Mouse (Mus musculus) forebrain, embryonic 14.5 days (tissue): Measurements from ENCODE around the gene Rad51b. TPM values are rescaled to one million over a fixed set of nuclear protein-coding genes. Genes with fewer than 3 reads are reported as not detected.

Experiments
- ATAC-seq: fragments of 200-750 bp; cut with Nextera tagmentation; 2 replicates; pipeline ENCODE4 v1.8.0; 2017; ENCODE audit warnings: mild to moderate bottlenecking, moderate library complexity
- DNase-seq: peaks from one replicate; pipeline ENCODE4 v3.0.0-alpha.2; 2015; ENCODE audit warnings: low spot score
- H3K27ac ChIP-seq: fragments of 300-500 bp; sonication (generic); 2 replicates; pipeline ENCODE4 v1.5.1; 2014; ENCODE audit warnings: low read depth, mild to moderate bottlenecking, control low read depth, low read length, moderate library complexity
- H3K27me3 ChIP-seq: fragments of 300-500 bp; sonication (generic); replicated peaks from 2 replicates; pipeline ENCODE4 v1.6.1; 2014; ENCODE audit warnings: low read length, control low read depth, mixed read lengths; ENCODE audit not compliant: control insufficient read depth, insufficient read depth
- H3K36me3 ChIP-seq: fragments of 300-500 bp; sonication (generic); 2 replicates; pipeline ENCODE4 v1.6.1; 2014; ENCODE audit warnings: low read length, control low read depth; ENCODE audit not compliant: control insufficient read depth, insufficient read depth
- H3K4me1 ChIP-seq: fragments of 300-500 bp; sonication (generic); 2 replicates; pipeline ENCODE4 v1.6.1; 2014; ENCODE audit warnings: antibody characterized with exemption, low read length, control low read depth; ENCODE audit not compliant: control insufficient read depth, insufficient read depth
- H3K4me2 ChIP-seq: fragments of 300-500 bp; sonication (generic); 2 replicates; pipeline ENCODE4 v1.6.1; 2014; ENCODE audit warnings: mild to moderate bottlenecking, control low read depth, low read length
- H3K4me3 ChIP-seq: fragments of 300-500 bp; sonication (generic); 2 replicates; pipeline ENCODE4 v1.5.1; 2014; ENCODE audit warnings: low read depth, low read length, control low read depth
- H3K9ac ChIP-seq: fragments of 300-500 bp; sonication (generic); 2 replicates; pipeline ENCODE4 v1.6.1; 2014; ENCODE audit warnings: mild to moderate bottlenecking, low read length, control low read depth, moderate library complexity
- H3K9me3 ChIP-seq: fragments of 300-500 bp; sonication (generic); replicated peaks from 2 replicates; pipeline ENCODE4 v1.6.1; 2016; ENCODE audit warnings: low read length, control low read depth, mixed read lengths; ENCODE audit not compliant: control insufficient read depth
- WGBS: fragments of 180-500 bp; shearing (Covaris S2); extraction: QIAGEN DNeasy Blood & Tissue Kit; methylation state at CpG from one replicate; pipeline ENCODE4 v1.1.7; 2014; 5-methylcytosine and 5-hydroxymethylcytosine counted together
- polyA plus RNA-seq: library from polyadenylated mRNA; unstranded; fragments of >200 nt; fragmentation: Nextera tagmentation; extraction: Ambion mirVana; gene quantifications from 2 replicates; pipeline ENCODE4 v1.2.1, GENCODE M21; 2014

Gene Rad51b
- polyA plus RNA-seq, 1 experiment from 2014 or later = 3.5 TPM

DNA sequence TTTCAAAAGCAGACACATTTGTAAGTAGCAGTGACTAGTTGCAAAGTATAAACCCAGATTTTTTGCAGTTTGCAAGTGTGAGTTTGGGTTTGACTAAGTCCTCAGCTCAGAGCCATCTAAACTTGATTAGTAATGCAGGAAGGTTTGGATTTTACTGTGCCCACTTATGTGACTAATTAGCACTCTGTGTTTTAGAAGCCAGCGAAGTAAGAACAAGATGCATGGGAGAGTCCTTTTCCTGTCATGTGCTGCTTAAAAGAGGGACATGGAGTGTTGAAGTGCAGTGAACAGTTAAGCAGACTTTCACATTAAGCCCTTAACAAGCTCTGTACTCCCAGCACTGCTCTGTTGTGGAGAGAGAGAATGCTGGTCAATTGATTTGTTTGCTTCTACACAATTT lies 225.3 kb downstream of the Rad51b start:
- H3K4me3 ChIP-seq = no peak overlapping the region
- peak; percentile 53 for DNase-seq
- H3K27me3 ChIP-seq = no peaks in the 10 kb centered on the region
- no peak overlapping the region for H3K9ac ChIP-seq
- H3K27ac ChIP-seq = no peak overlapping the region
- no peaks in the 10 kb centered on the region for H3K36me3 ChIP-seq
- WGBS = 2% methylated on average over 1 of the region's 1 CpGs
- H3K4me1 ChIP-seq = peaks cover 2% of the 10 kb centered on the region; the same call in 1 of the 2 replicates
- ATAC-seq = peak; percentile 75
- H3K9me3 ChIP-seq = no peaks in the 10 kb centered on the region
- H3K4me2 ChIP-seq = no peak overlapping the region

DNA sequence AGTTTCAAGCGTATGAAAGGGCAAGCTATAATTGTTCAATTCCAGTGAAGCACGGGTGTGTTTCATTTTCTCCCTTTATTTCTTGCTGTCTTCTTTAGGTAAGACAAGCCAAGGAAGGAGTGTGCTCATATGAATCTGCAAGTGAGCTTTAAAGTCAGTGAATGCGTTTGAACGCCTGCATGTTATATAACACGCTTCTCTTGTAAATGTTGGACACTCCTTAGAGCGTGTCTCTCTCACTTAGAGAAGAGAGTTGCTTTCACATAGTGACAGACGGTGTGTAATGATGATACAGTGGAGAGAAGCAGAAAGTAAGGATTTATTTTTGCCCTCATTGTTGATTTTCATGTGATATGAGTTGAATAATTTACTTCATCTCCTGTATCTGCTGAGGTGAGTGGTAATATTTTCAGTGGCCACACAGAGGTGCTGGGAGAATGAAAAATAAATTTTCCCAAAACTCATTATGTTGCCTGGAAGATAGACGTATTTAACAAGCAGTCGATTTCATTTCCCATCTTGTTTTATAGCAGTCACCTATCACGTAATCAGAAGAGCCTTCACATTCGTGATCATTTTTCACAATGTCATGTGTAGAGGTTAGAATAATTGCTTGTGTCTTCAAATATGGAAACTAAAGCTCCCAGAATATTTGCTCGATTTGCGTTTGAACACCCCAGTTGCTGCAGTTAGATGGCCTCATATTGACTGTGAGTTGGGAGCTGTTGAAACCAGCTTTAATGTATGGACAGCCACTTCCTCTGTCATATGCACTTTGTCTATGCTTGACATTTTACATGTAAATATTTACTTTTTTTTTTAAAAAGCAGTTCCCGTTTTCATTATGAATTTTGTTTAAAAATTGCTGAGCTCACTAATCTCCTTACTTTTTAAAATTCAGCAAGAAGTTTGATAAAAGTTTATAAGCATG lies 228.1 kb downstream of the Rad51b start:
- no peak overlapping the region for H3K27ac ChIP-seq
- no peak overlapping the region for H3K4me2 ChIP-seq
- no peak overlapping the region for H3K9ac ChIP-seq
- no peak for ATAC-seq
- DNase-seq = no peak
- H3K36me3 ChIP-seq = no peaks in the 10 kb centered on the region
- H3K9me3 ChIP-seq = no peaks in the 10 kb centered on the region
- no peak overlapping the region for H3K4me3 ChIP-seq
- 80% methylated on average over 14 of the region's 14 CpGs for WGBS
- peaks cover 3% of the 10 kb centered on the region; the same call in 1 of the 2 replicates for H3K4me1 ChIP-seq
- no peaks in the 10 kb centered on the region for H3K27me3 ChIP-seq

DNA sequence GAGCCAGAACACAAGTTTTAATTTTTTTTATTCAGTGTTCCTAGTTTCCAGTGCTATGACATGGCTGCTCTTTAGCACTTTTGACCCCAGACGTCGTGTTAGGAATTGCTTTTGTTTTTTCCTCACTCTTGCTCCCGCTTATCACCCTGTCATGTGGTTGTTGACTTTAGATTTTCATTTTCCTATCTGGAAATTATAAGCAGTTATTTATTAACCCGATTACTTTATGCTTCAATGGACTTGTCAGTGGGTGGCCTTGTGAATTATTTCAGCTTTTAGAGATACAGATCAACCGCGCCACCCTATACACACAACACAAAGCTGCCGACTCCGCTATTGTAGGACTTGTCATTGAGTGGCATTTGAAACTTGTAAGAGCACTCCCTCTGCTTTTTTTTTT lies 228.8 kb downstream of the Rad51b start:
- Histone ChIP-seq H3K27ac (no peak overlapping the region), H3K4me2 (no peak overlapping the region), H3K27me3 (no peaks in the 10 kb centered on the region), H3K9me3 (no peaks in the 10 kb centered on the region), H3K4me1 (peaks cover 9% of the 10 kb centered on the region; the same call in 1 of the 2 replicates), H3K9ac (no peak overlapping the region), H3K4me3 (no peak overlapping the region), H3K36me3 (no peaks in the 10 kb centered on the region)
- DNase-seq (no peak), ATAC-seq (no peak)
- 38% methylated on average over 8 of the region's 8 CpGs for WGBS

DNA sequence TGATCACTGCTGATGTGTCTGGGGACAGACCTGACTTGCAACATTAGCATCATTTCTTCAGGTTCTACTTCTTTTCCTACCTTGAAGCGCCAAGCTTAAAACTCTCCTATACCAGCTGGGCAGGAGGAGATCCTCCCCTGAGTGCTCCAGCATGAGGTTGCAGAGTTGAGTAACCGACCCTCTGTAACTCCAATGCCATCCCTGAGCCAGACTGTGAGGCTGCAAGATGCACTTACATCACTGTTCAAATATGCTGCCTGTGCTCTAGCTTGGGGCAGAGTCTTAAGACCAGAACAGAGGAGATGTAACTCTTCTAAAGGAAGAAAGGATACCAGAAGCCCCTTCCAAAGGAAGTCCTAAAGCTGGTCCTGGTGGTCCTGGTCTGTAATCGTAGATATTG lies 230.1 kb downstream of the Rad51b start:
- DNase-seq = no peak
- Histone ChIP-seq H3K4me3 (no peak overlapping the region), H3K9ac (no peak overlapping the region), H3K9me3 (no peaks in the 10 kb centered on the region), H3K27ac (no peak overlapping the region), H3K27me3 (no peaks in the 10 kb centered on the region), H3K4me2 (no peak overlapping the region), H3K36me3 (no peaks in the 10 kb centered on the region), H3K4me1 (peaks cover 15% of the 10 kb centered on the region)
- 79% methylated on average over 3 of the region's 3 CpGs for WGBS
- no peak for ATAC-seq

DNA sequence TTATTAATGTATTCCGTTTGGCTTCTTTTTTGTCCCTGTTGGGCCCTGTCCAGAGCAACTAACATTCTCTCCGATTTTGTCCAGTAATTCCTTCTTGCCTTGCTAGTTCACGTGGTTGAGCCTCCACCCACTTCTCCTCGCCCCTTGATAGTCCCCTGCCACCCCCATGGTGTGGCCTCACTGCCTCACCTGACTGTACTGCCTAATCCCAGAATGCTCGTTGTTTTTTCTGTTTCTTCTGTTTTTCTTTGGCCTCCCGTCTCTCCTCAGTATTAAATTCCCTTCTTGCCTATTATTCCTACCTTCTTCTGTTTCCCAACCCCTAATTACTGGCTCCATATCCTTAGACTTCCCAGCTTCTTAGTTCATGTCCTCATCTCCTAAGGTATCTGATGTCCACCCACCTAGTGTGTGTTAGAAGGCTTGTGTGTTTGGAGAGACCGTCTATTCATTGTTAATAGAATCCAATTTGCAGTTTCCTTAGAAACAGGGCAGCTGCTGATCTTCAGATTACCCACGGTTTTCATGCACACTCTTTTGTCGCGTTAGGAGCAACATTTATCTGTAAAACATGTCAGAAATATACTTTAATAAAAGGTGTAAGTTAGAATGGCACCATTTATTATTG lies 233.3 kb downstream of the Rad51b start:
- no peak overlapping the region for H3K4me2 ChIP-seq
- DNase-seq (peak; percentile 44), ATAC-seq (no peak)
- no peaks in the 10 kb centered on the region for H3K9me3 ChIP-seq
- no peak overlapping the region for H3K27ac ChIP-seq
- WGBS = 17% methylated on average over 10 of the region's 10 CpGs
- peaks cover 23% of the 10 kb centered on the region for H3K4me1 ChIP-seq
- no peaks in the 10 kb centered on the region for H3K27me3 ChIP-seq
- no peak overlapping the region for H3K9ac ChIP-seq
- H3K4me3 ChIP-seq = no peak overlapping the region
- H3K36me3 ChIP-seq = no peaks in the 10 kb centered on the region

DNA sequence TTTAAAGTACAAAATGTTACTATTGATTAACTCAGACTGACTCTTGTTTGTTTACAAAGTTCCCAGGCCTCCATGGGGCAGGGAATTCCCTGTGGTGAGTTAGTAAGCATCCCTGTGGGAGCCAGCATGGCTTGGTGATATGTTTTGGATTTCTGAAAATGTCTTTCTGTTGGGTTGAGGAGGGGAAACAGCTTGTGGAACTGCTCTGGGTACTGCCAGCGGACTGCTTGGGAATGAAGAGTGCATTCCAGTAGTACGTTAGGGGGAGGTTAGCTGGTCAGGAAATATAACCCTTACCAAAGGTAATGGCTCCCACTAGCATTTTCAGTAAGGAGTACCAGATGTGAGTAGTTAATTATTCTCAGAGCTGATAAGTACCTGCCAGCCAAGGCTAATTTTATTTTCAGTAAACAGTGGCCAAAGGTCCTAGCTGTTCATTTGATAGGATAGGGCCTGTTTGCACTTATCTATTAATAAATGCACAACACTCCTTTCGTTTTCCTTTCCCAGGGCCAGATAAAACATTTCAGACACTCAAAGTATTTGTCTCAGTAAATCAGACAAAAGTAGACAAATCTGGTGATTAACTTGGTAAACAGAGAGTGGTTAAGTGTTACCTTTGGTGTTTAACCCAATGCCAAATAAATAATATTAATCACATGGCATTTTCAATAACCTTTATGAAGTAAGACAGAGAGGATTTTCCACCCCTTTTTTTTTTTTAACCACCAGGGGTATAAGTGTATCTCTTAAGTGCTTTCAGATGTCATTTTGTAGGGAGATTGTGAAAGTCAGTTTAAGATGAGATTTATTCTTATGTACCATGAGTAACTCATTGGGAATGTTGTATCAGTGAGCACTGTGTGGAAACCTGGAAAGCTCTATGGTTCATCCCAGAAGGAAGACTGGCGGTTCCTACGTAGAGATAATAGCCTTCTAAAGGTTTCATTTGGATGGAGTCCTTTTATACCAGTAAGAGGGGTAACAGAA lies 235.0 kb downstream of the Rad51b start:
- Histone ChIP-seq H3K36me3 (no peaks in the 10 kb centered on the region), H3K4me3 (no peak overlapping the region), H3K4me2 (no peak overlapping the region), H3K9me3 (no peaks in the 10 kb centered on the region), H3K27me3 (no peaks in the 10 kb centered on the region), H3K9ac (no peak overlapping the region), H3K27ac (no peak overlapping the region), H3K4me1 (peaks cover 28% of the 10 kb centered on the region)
- WGBS = 85% methylated on average over 5 of the region's 5 CpGs
- ATAC-seq (no peak), DNase-seq (no peak)

DNA sequence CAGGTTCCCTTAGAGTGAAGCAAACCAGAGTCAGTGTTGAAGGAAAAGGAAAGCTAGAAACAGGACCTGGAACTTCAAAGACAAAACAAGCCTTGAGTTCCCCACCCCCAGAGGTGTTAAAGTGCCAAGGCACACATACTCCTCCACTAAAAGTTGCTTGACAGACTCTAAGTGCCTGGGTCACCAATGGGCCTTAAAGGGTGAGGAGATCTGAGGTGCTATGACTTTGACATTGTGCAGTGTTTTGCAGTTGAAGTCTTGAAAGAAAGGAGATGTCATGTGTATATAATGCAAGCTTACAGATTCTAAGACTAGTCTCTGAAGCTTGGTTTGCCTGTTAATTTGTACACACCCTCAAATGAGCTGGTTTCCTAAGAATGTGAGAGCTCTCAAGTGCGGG lies 237.7 kb downstream of the Rad51b start:
- 11% methylated on average over 1 of the region's 1 CpGs for WGBS
- H3K27me3 ChIP-seq = no peaks in the 10 kb centered on the region
- no peak overlapping the region for H3K4me2 ChIP-seq
- no peak overlapping the region for H3K4me3 ChIP-seq
- peak; percentile 20 for ATAC-seq
- no peaks in the 10 kb centered on the region for H3K36me3 ChIP-seq
- H3K9ac ChIP-seq = no peak overlapping the region
- peak overlapping the region; percentile 17; the same call in 1 of the 2 replicates for H3K27ac ChIP-seq
- peaks cover 28% of the 10 kb centered on the region for H3K4me1 ChIP-seq
- peak; percentile 47 for DNase-seq
- no peaks in the 10 kb centered on the region for H3K9me3 ChIP-seq

DNA sequence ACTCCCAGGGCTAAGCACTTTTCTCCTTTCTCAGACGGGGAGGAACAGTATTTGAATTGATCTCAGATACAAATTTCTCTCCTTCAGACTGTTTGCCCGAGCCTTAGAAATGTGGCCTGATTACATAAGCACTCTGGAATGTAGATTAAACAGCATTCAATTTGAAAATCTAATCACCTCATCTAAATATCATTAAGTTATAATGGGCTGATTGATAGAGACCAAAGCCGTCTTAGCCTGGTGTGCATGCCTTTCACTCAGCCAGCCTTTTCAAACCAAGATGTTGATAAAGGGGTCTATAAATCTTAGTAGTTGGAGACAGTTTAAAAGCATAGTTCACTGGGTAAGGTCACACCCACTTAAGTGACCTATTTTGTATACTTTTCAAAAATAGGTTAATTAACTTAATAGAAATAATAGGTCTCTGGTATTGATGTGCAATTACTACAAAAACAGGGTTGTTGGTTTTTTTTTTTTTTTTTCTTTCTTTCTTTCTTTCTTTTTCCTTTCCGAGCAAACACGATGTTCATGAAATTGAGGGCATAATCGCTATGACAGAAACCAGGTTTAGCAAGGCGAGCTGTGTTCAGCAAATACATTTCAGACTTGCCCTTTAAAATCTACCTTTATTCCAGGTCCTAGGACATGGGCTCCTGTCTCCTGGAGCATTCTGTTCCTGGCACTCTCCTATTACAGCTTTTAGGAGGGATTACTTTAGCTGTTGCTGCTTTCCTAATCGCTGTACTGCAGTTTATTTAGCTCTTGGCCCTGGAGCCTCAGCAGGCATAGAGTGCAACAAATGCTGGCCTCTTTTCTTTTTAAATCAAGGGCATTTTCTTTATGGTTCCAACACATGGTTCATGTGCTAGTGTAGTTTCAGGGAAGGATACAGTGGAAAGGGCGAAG lies 238.7 kb downstream of the Rad51b start:
- DNase-seq (peak; percentile 88), ATAC-seq (peak; percentile 91)
- peak overlapping the region; percentile 58; the same call in 1 of the 2 replicates for H3K27ac ChIP-seq
- H3K9me3 ChIP-seq = no peaks in the 10 kb centered on the region
- no peak overlapping the region for H3K4me3 ChIP-seq
- 7% methylated on average over 9 of the region's 9 CpGs for WGBS
- H3K9ac ChIP-seq = no peak overlapping the region
- no peaks in the 10 kb centered on the region for H3K27me3 ChIP-seq
- no peak overlapping the region for H3K4me2 ChIP-seq
- H3K36me3 ChIP-seq = no peaks in the 10 kb centered on the region
- peaks cover 22% of the 10 kb centered on the region for H3K4me1 ChIP-seq
